Mouse (Mus musculus): ENCODE results near the gene Klf16.

GRCm38 (mm10) chr10:80553997-80554396 lies 23.1 kb downstream of the Klf16 start:
- TF ChIP-seq CTCF (IDR thresholded peaks at IDR 0.05) (no peak), EP300 (IDR thresholded peaks at IDR 0.05) (no peak)

Measured in lung, postnatal 0 days (tissue).